Mouse (Mus musculus): Measurements from ENCODE around the gene Mrpl50. TPM values are rescaled to one million over a fixed set of nuclear protein-coding genes. Genes with fewer than 3 reads are reported as not detected.

Gene Mrpl50
- 151 TPM for polyA plus RNA-seq (2014; fragmentation: Illumina TruSeq; extraction: RNeasy Lipid Tissue Mini Kit (QIAGEN cat#74804); ENCODE audit: low read depth, low replicate concordance)

GRCm38 (mm10) chr4:49520572-49521340 is at the start of gene Mrpl50, which contains the start of gene Zfp189:
Gene Mrpl50 (minus strand): TSS chr4:49521093.
Gene Zfp189 (plus strand): TSS chr4:49521176.

DNA sequence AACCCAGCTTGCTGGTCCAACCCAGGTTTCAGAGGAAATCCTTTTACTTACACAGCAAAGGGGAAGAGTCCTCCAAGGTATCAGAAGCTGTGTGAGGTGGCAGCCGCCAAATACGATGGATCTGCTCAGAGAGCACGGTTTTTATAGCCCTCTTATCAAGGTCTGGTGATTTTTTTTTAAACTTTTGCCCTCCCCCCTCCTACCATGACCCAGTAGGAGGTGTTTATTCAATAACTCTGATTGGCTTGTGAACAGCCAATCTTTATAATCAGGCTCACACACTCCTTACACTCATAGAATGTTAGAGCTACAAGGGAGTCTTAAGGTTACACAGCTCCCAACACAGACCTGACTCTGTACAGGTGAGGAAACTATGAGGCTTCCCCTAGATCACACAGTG is 28.5 kb upstream of the Mrpl50 start, which contains the start of gene Aldob:
Gene Aldob, minus strand, starts transcription at position 164 of the 400 bp plus-strand sequence.

DNA sequence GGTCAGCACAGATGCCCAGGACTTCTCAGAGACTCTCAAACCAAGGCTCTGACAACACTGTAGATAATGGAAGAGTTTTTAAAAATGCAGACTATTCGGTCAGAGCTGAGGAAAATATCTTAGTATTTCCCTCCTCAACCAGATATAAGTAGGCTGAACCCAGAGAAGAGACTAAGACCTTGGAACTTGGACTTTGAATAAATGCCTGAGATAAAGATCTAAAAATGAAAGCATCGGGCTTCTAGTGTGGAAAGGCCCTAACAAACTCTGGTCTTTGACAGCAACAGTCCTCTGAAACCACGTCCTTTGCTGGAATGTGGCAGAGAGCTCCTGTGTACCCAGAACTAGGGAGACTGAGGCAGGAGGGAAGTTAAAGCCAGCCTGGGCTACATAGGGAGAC is 14.5 kb downstream of the Mrpl50 start, which contains the start of gene Baat:
Gene Baat, minus strand, starts transcription at position 172 of the 400 bp plus-strand sequence.

DNA sequence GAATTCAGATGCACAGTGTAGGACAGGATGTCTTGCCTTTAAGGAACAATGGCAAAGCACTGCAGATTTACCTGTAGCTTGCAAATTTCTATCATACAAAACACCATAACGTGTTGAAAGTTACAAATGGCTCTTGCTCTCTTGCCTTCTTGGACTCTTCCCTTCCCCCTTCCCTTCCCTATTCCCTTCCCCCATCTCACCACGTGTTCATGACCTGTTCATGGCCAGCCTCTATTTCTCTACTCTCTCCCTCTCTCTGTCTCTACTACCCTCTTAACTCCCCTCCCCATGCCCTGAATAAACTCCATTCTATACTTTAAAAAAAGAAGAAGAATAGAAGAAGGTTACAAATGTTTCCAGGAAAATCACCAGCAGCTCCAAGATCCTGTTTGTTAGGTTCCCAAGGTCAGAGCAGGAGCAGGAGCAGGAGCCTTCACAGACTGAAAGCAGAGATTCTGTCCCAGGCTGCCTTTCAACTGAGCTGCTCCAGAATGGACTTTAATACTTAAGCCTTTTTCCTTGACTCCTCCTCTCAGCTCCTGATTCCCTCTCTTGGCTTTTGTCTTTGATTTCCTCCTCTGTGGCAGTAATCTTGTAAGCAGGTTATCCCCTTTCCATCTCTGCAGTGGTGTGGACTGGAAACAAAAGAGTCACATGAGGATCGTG is 47.3 kb downstream of the Mrpl50 start, which contains the start of gene Acnat1:
Gene Acnat1, minus strand, starts transcription at position 478 of the 666 bp plus-strand sequence.

Other genes starting within 250 kb of the Mrpl50 start
- not detected for gene Acnat2, start 112.9 kb downstream of the Mrpl50 start, polyA plus RNA-seq (2014; fragmentation: Illumina TruSeq; extraction: RNeasy Lipid Tissue Mini Kit (QIAGEN cat#74804); ENCODE audit: low read depth, low replicate concordance)
- 0.93 TPM for gene Acnat1, start 47.2 kb downstream of the Mrpl50 start, polyA plus RNA-seq (2014; fragmentation: Illumina TruSeq; extraction: RNeasy Lipid Tissue Mini Kit (QIAGEN cat#74804); ENCODE audit: low read depth, low replicate concordance)
- 0.29 TPM for gene Baat, start 14.5 kb downstream of the Mrpl50 start, polyA plus RNA-seq (2014; fragmentation: Illumina TruSeq; extraction: RNeasy Lipid Tissue Mini Kit (QIAGEN cat#74804); ENCODE audit: low read depth, low replicate concordance)
- 15.8 TPM for gene Zfp189, start 83 bp upstream of the Mrpl50 start, polyA plus RNA-seq (2014; fragmentation: Illumina TruSeq; extraction: RNeasy Lipid Tissue Mini Kit (QIAGEN cat#74804); ENCODE audit: low read depth, low replicate concordance)
- not detected for gene Aldob, start 28.5 kb upstream of the Mrpl50 start, polyA plus RNA-seq (2014; fragmentation: Illumina TruSeq; extraction: RNeasy Lipid Tissue Mini Kit (QIAGEN cat#74804); ENCODE audit: low read depth, low replicate concordance)
- gene Tmem246, start 76.8 kb upstream of the Mrpl50 start, polyA plus RNA-seq (2014; fragmentation: Illumina TruSeq; extraction: RNeasy Lipid Tissue Mini Kit (QIAGEN cat#74804); ENCODE audit: low read depth, low replicate concordance) = 1.6 TPM
- 65.3 TPM for gene Rnf20, start 110.9 kb upstream of the Mrpl50 start, polyA plus RNA-seq (2014; fragmentation: Illumina TruSeq; extraction: RNeasy Lipid Tissue Mini Kit (QIAGEN cat#74804); ENCODE audit: low read depth, low replicate concordance)
- gene Ppp3r2, start 160.9 kb upstream of the Mrpl50 start, polyA plus RNA-seq (2014; fragmentation: Illumina TruSeq; extraction: RNeasy Lipid Tissue Mini Kit (QIAGEN cat#74804); ENCODE audit: low read depth, low replicate concordance) = not detected